Mouse (Mus musculus): Measurements from ENCODE around the gene Dmrt2. TPM values are rescaled to one million over a fixed set of nuclear protein-coding genes. Genes with fewer than 3 reads are reported as not detected.
A peak's percentile ranks its signal among the peaks of the same experiment; 100 is the strongest.

Gene Dmrt2
- polyA plus RNA-seq, 1 experiment from 2014 or later, result 0.46 TPM

DNA sequence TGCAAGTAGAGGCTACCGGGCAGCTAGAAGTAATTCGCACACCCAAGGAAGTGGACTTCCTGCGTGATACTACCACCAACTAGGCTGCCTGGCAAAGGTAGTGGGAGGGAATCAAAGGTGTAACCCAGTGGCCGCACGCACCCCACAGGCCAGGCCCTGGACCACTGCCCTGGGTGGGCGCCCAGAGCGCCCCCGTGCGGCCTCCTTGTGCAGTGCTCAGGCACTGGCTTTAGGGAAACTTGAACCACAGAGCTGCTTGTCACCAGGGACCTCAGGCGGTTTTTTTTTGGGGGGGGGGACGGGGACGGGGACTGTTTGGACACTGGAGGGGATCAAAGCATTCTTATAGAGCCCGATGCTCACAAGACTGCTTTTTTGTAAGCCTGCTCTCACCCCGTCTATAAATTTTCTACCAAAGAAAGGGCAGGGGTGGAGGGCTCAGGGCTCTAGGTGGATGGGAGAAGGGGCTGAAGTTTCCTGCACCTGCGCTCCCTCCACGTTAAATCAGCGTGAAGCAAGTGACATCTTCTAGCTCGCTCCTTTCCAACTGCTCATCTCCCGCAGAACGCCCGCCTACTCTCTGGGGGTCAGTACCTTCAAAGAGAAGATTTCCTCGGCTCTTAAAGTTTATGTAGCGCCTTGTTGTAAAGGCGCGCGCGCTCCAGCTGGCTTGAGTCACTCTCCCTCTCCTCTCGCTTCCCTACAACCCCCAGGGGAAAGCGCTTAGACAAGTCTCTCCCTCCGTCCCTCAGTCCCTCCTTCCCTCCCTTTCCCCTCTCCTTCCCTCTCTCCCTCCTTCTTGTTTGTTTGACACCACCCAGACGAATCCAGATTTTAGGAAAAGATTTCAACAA is 6.5 kb upstream of the Dmrt2 start:
- Histone ChIP-seq H3K9me3 (no peaks in the 10 kb centered on the region), H3K27me3 (peaks cover 73% of the 10 kb centered on the region), H3K36me3 (replicated peaks) (no peaks in the 10 kb centered on the region), H3K4me3 (replicated peaks) (no peak overlapping the region), H3K9ac (no peak overlapping the region), H3K27ac (no peak overlapping the region), H3K4me1 (peaks cover 13% of the 10 kb centered on the region), H3K4me2 (peak overlapping the region; percentile 30)
- ATAC-seq (ENCODE audit: low FRiP score), result no peak
- WGBS, result 2% methylated on average over 31 of the region's 31 CpGs

DNA sequence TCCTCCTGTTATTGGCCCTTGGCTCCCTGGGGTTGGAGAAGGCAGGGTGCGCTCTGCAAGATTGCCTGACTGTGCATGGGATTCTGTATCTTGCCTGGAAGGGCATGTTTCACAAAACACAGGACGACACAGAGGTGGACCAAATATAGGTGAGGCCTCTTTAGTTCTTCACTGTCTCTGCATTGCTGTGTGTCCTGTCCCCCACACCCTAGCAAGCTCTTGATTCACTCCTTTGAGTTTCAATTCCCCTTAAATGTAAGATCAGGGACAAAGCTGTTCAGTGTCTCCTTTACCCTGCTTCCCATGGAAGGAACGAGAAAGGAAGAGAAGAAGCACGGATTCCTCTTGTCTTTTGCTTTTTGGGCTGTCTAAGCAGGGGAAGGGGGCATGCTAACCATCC is 4.4 kb upstream of the Dmrt2 start:
- H3K4me3 ChIP-seq (replicated peaks), result no peak overlapping the region
- H3K9ac ChIP-seq, result no peak overlapping the region
- no peak overlapping the region for H3K4me2 ChIP-seq
- H3K27ac ChIP-seq, result no peak overlapping the region
- H3K4me1 ChIP-seq, result peaks cover 24% of the 10 kb centered on the region
- no peaks in the 10 kb centered on the region for H3K9me3 ChIP-seq
- H3K27me3 ChIP-seq, result peaks cover 91% of the 10 kb centered on the region
- ATAC-seq (ENCODE audit: low FRiP score), result no peak
- WGBS, result 12% methylated on average over 4 of the region's 4 CpGs
- H3K36me3 ChIP-seq (replicated peaks), result no peaks in the 10 kb centered on the region

DNA sequence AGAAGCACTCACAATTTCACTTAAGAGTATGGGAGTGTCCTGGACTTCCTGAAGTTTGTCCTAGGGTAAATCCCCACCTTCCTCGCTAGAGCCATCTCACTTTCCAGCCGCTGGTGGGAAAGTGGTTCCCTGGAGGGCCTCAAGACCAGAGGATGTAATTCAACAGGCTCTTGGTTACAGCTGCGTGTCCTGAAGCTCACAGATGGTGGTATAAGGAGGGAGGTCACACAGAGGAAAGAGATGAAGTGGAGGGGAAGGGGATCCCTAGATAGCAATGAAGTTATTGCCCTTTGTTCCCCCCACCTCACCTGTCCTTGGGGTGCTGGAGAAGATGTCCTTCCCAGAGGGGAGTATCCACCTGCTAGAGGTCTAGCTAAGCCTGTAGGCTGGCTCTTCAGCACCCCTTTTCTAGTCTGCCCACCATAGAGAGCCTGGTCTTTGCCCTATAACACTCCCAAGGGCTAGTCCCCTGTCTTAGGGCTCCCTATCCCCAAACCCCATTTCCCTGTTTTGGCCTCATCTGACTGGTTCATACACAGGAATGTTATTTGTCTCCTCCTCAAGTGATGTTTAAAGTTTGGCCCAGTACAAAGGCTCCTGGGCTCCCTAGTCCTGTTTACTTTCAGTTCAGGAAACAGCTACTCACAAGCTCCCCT is 2.5 kb upstream of the Dmrt2 start:
- 6% methylated on average over 3 of the region's 3 CpGs for WGBS
- no peak overlapping the region for H3K27ac ChIP-seq
- no peak for ATAC-seq (ENCODE audit: low FRiP score)
- peaks cover 98% of the 10 kb centered on the region for H3K27me3 ChIP-seq
- peaks cover 40% of the 10 kb centered on the region for H3K4me1 ChIP-seq
- no peak overlapping the region for H3K9ac ChIP-seq
- H3K36me3 ChIP-seq (replicated peaks), result no peaks in the 10 kb centered on the region
- no peak overlapping the region for H3K4me2 ChIP-seq
- no peaks in the 10 kb centered on the region for H3K9me3 ChIP-seq
- no peak overlapping the region for H3K4me3 ChIP-seq (replicated peaks)

DNA sequence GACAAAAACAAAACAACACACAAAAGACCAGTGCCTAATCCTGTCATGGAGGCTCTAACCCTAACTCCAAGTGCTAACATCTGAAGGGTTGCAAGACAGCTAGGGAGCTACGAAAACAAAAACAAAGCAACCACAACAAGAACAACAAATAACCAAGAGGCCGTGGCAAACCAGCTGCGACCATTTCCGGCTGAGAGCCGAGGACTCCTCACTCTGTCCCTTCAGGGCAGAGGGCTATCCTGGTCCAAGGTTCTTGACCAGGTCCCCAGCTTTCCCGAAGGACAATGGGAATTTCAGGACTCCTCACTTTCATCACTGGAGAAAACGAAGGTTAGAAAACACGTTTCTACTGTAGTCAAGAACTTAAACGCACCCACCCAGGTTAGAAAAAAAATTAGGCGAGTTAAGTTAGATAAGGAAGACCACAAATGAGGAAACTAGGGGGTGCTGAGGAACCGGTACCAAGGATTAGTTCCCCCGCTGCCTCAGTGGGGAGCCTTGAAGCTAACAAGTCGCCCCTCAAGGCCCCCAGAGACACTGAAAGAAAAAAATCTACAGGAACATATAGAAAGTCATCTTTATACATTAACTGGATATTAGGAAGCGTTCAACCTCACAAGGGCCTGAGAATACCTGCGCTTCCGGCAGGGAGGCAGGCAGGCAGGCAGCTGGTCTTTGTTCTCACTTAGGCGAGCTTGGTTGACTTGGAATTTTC is 1.5 kb upstream of the Dmrt2 start:
- Histone ChIP-seq H3K4me1 (peaks cover 36% of the 10 kb centered on the region), H3K9me3 (no peaks in the 10 kb centered on the region), H3K36me3 (replicated peaks) (no peaks in the 10 kb centered on the region), H3K4me3 (replicated peaks) (no peak overlapping the region), H3K9ac (no peak overlapping the region), H3K27me3 (peaks cover 98% of the 10 kb centered on the region), H3K27ac (no peak overlapping the region), H3K4me2 (no peak overlapping the region)
- no peak for ATAC-seq (ENCODE audit: low FRiP score)
- WGBS, result 1% methylated on average over 17 of the region's 17 CpGs

DNA sequence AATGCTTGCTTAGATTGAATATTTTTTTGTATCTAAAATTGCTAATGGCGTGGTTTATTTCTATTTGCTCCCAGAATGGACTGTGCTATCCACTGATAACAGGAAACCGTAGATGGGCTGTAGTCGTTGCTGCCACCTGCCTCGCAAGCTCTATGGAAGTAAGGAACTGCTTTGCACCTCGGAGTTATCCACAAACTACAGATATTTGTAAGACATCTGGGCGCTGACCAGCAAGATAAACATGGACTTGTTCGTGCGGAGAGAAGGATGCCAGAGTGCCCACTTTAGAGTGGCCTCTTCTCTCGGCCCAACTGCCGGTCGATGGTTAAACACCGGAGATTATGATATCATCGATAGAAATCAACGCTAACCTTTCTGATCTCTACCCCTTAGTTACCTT is 530 bp upstream of the Dmrt2 start:
- Histone ChIP-seq H3K9me3 (no peaks in the 10 kb centered on the region), H3K27me3 (peaks cover 98% of the 10 kb centered on the region), H3K4me1 (peaks cover 27% of the 10 kb centered on the region), H3K36me3 (replicated peaks) (no peaks in the 10 kb centered on the region), H3K4me3 (replicated peaks) (peak overlapping the region; percentile 44), H3K27ac (no peak overlapping the region), H3K4me2 (peak overlapping the region; percentile 84), H3K9ac (0 out of 2 replicates have a peak overlapping the region, but pooled peaks have one; percentile 21)
- WGBS, result under 1% methylated on average over 14 of the region's 14 CpGs
- ATAC-seq (ENCODE audit: low FRiP score), result no peak

DNA sequence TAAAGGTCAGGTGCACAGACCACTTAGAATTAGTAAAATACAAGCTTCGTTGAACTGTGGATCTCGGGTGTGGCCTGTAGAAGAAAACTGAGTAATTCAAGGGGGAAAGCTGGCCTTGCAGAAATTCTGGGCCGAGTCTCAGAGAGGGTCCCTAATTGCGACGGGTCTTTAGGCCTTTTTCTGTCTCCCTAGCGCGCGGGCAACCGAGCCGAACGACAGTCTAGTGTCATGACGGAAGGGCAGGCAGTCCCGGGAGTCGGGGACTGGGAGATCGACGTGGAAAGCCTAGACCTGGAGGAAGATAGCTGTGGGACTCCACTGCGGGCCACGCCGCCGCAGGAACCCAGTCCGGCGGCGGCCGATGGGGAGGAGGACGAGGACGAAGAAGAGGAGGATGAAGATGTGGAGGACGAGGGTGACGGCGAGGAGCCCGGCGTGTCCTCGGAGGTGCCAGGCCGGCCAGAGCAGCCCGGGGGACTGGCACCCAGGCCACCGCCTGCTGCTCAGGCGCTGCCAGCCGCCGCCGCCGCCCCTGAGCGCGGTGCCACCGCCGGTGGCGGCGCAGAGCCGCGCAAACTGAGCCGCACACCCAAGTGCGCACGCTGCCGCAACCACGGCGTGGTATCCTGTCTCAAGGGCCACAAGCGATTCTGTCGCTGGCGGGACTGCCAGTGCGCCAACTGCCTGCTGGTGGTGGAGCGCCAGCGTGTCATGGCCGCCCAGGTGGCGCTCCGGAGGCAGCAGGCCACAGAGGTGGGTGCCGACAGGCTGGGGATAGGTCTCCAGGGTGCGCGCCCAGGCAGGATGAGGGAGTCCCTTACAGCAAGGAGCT is 1.2 kb downstream of the Dmrt2 start:
- Histone ChIP-seq H3K36me3 (replicated peaks) (no peaks in the 10 kb centered on the region), H3K4me3 (replicated peaks) (peak overlapping the region; percentile 43), H3K9me3 (no peaks in the 10 kb centered on the region), H3K27ac (no peak overlapping the region), H3K4me2 (peak overlapping the region; percentile 84), H3K9ac (peak overlapping the region; percentile 29; the same call in 1 of the 2 replicates), H3K27me3 (peaks cover 95% of the 10 kb centered on the region), H3K4me1 (peaks cover 27% of the 10 kb centered on the region)
- ATAC-seq (ENCODE audit: low FRiP score), result no peak
- WGBS, result under 1% methylated on average over 64 of the region's 66 CpGs

DNA sequence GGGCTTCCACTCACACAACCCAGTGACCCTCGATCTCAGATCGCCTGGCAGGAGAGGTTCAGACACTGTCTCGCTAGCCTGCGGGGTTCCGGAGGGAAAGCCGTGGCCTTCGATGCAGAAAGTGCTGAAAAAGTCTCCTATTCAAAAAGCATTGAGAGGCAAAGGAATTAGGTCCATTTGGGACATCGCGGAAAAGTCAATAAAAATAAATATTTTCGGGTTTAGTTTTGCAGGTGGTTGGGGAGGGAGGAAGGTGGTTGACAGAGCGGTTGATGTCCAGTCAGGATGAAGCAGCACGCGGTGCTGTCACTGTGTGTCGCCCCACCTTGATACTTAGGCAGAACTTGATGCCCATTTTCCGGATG is 1.8 kb downstream of the Dmrt2 start:
- no peak overlapping the region for H3K9ac ChIP-seq
- peaks cover 27% of the 10 kb centered on the region for H3K4me1 ChIP-seq
- peak overlapping the region; percentile 43 for H3K4me3 ChIP-seq (replicated peaks)
- peaks cover 90% of the 10 kb centered on the region for H3K27me3 ChIP-seq
- no peak for ATAC-seq (ENCODE audit: low FRiP score)
- H3K9me3 ChIP-seq, result no peaks in the 10 kb centered on the region
- H3K36me3 ChIP-seq (replicated peaks), result no peaks in the 10 kb centered on the region
- no peak overlapping the region for H3K27ac ChIP-seq
- peak overlapping the region; percentile 84 for H3K4me2 ChIP-seq
- under 1% methylated on average over 15 of the region's 15 CpGs for WGBS

DNA sequence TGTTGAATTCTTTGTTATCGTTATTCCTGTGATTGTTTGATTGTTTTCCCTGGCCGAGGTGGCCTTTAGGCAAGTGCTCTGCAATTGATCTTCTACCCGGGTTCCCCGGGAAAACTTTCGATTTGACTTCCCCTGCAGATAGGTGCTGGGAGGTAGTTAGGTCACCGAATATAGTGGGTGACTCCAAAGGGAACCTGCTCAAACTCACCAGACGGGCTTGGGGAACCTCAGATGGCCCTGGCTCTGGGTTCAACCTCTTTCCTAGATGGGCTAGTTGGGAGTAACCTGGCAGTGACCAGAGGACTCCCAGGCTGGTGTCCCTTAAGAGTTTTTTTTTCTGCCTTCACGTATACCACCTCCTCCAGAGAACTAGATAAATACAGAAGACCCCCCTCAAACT is 2.5 kb downstream of the Dmrt2 start:
- no peaks in the 10 kb centered on the region for H3K36me3 ChIP-seq (replicated peaks)
- H3K4me3 ChIP-seq (replicated peaks), result no peak overlapping the region
- no peaks in the 10 kb centered on the region for H3K9me3 ChIP-seq
- no peak overlapping the region for H3K9ac ChIP-seq
- 4% methylated on average over 8 of the region's 8 CpGs for WGBS
- ATAC-seq (ENCODE audit: low FRiP score), result no peak
- peaks cover 27% of the 10 kb centered on the region for H3K4me1 ChIP-seq
- no peak overlapping the region for H3K27ac ChIP-seq
- H3K27me3 ChIP-seq, result peaks cover 83% of the 10 kb centered on the region
- H3K4me2 ChIP-seq, result no peak overlapping the region

DNA sequence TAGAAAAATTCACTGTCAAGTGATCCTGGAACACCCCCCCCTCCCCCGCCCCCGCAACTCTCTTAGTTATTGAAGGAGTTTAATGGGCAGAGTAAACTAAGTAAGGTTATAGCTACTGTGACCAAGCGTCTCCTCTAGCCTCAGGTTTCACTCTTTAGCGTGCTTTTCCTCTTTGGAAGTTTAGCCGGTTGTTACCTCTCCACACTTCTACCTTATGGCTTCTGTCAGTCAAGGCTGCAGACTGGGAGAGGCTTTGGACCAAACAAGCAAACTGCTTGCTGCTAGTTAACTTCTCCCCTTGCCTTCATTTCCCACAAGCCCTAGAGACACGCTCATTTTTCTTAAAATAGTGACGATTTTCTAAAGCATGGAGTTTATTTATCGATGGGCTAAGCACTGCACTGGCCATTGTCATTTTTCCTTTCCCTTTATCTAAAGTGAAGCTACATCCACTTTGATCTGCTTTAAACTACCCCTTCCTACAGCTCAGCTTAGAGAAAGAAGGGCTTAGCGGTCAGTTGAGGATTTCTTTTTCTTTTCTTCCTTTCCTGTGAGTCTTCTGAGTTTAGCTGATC is 3.7 kb downstream of the Dmrt2 start:
- Histone ChIP-seq H3K4me3 (replicated peaks) (no peak overlapping the region), H3K4me2 (no peak overlapping the region)
- WGBS, result 5% methylated on average over 9 of the region's 9 CpGs

DNA sequence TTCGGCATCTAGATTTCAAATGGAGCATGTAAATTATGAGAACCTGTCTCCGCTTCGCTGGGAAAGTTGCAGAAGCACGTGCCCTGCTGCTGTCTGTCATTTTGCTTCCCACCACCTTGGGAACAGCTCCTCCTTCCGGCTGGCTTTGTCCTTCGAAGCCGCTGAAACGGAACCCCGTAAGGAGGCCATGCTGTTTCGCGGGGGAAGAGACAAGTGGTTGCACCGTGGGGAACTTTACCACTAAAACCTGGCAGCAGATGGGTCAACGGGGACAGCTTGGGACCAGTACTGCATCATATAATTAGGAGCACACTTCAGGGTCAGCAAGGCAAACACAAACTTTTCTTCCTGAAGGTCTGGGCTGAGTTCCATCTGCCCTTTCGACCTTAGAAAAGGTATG is 26.6 kb downstream of the Dmrt2 start:
- Histone ChIP-seq H3K4me3 (replicated peaks) (no peak overlapping the region), H3K4me1 (no peaks in the 10 kb centered on the region), H3K27me3 (no peaks in the 10 kb centered on the region), H3K9me3 (no peaks in the 10 kb centered on the region), H3K36me3 (replicated peaks) (no peaks in the 10 kb centered on the region), H3K4me2 (no peak overlapping the region), H3K9ac (no peak overlapping the region), H3K27ac (no peak overlapping the region)
- 79% methylated on average over 14 of the region's 14 CpGs for WGBS
- ATAC-seq (ENCODE audit: low FRiP score), result no peak

More for the DNA sequence above, 3.7 kb downstream of the Dmrt2 start:
- no peaks in the 10 kb centered on the region for H3K36me3 ChIP-seq (replicated peaks)
- no peak overlapping the region for H3K27ac ChIP-seq
- peaks cover 27% of the 10 kb centered on the region for H3K4me1 ChIP-seq
- ATAC-seq (ENCODE audit: low FRiP score), result no peak
- H3K9me3 ChIP-seq, result no peaks in the 10 kb centered on the region
- peaks cover 79% of the 10 kb centered on the region for H3K27me3 ChIP-seq
- H3K9ac ChIP-seq, result no peak overlapping the region

DNA sequence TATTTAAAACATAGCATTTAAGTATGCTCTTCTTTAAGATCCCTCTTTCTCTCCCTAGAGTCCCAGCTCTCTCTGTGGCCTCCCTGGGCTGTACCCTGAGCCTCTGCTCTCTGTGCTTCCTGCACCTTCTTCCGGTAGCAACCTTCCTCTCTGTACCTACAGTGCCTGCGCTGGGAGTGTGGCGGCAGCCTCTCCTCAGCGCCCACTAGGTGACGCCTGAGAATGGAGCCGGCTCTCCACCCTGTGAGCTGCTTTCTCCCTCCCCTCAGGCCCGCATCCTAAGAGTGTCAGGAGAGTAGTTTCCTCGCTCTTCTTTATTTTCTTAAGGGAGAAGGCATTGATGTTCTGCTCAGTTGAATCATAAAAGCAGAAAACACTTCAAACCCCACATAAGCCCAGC is 41.2 kb downstream of the Dmrt2 start:
- Histone ChIP-seq H3K36me3 (replicated peaks) (no peaks in the 10 kb centered on the region), H3K27me3 (no peaks in the 10 kb centered on the region), H3K9me3 (no peaks in the 10 kb centered on the region), H3K9ac (no peak overlapping the region), H3K4me2 (no peak overlapping the region), H3K4me3 (replicated peaks) (no peak overlapping the region), H3K27ac (no peak overlapping the region), H3K4me1 (no peaks in the 10 kb centered on the region)
- ATAC-seq (ENCODE audit: low FRiP score), result peak; percentile 71; the same call in 1 of the 2 replicates
- 11% methylated on average over 8 of the region's 8 CpGs for WGBS

All from forebrain, embryonic 12.5 days (tissue).